Mouse (Mus musculus): Measurements from ENCODE around the gene Rpp25. TPM values are rescaled to one million over a fixed set of nuclear protein-coding genes. Genes with fewer than 3 reads are reported as not detected.
A peak's percentile ranks its signal among the peaks of the same experiment; 100 is the strongest.

Rpp25 gene
- total RNA-seq, 2 experiments from 2014 or later, result not detected

DNA sequence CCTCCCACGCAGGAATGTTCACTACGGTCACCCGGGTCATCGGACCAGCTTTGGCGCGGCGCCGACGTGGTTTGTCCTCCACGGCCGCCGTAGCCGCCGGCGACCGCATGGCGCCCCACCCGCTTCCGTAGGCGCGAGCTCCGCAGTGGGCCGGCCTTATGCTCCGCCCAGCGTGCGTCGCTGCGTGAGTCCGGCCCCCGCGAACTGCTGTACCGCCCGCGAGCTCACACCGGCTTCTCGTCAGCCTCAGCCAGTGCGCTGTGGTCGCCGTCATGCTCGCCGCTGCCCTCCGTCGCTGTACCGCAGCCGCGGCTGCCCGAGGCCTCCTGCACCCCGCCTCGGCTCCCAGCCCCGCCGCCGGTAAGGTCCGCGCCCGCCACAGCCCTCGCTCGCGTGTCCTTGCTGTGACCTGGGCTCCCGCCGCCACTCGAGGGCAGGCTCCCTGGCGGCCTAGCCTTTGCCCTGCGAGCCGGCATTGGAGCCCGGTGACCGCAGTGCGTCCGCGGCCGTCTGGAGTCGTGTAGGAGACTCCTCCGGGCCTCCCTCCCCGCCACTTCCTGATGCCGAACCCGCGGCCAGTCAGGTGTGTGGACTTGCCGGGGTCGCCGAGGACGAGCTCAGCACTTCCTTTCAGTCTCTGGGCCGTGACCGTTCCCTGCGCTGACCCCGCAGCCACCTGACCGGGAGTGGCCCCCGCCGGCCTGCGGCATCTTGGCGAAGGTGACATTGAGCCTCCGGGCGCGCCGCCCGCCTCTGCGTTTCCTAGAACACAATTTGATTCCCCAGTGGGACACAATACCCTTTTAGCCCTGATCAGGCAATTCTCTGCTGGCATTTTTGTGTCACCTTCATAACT is 17.5 kb downstream of the Rpp25 start, which contains the start of gene Cox5a:
Gene Cox5a (plus strand): TSS at position 219 of the 856 bp plus-strand sequence.
- DNase-seq (ENCODE audit: low spot score), result peak; percentile 93

DNA sequence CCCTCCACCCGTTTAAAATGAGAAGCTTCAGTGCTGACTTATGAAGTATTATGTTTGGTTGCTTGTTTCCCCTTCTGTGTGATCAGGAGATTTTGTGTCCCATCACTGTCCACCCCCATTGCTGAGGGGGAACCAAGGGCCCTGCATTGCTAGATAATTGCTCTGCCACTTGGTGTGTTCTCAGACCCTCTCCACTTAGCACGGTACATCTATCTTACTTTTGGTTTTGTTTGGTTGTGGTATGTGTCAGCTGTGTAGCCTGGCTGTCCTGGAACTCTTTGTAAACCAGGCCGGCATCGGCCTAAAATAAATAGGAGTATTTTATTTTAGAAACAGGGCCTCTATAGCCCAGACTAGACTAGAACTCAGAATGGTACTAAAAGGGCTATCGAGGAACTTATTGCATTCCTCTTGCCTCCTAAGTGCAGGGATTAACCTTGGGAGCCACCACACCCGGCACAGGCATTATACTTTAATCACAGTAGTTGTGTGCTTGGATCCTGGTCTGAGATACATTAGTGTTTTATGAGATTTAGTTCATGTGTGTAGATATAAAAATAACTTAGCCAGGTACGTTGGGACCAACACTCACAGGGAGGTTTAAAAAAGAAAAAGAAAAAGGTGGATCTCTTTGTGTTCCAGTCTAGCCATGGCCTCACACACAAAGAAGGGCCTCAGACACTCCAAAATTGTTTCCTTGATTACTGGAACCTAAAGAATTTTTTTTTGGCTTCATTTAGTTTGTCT is 18.5 kb downstream of the Rpp25 start:
- DNase-seq (ENCODE audit: low spot score), result no peak

DNA sequence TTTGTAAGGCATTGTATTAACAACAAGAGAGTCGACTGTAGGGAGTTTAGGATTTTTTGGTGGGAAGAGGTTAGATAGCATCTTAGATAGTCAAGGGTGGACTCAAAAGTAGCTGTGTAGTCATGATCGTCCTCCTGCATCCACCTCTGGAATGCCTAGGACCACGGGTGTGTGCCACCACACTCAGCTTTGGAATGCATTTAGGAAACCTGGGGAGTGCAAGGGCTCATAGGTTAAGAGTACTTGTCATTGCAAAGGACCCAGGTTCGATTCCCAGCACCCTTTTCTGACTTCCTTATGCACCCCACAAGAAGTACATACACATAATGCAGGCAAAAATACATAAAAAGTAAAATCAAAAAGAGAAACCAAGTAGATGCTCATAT is 19.0 kb downstream of the Rpp25 start:
- DNase-seq (ENCODE audit: low spot score), result no peak

DNA sequence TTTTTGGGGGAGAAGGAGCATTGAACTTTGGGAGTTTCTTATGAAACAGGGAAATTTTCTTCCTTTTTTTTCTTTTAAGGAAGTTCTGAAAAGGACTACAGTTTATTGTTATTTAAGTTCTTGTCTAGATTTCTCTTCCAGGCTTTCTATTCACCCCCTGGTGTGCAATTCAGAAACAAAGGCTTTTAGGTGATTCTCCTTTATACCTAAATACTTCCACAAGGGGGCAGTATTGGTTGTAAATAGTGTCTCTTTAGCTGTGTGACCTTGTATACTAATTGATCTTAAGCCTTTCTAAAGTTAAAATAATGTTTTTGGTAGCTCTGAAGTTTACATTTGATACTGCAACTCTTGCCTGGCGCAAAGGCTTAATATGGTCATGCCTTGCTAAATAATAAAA is 19.9 kb downstream of the Rpp25 start:
- DNase-seq (ENCODE audit: low spot score), result no peak

DNA sequence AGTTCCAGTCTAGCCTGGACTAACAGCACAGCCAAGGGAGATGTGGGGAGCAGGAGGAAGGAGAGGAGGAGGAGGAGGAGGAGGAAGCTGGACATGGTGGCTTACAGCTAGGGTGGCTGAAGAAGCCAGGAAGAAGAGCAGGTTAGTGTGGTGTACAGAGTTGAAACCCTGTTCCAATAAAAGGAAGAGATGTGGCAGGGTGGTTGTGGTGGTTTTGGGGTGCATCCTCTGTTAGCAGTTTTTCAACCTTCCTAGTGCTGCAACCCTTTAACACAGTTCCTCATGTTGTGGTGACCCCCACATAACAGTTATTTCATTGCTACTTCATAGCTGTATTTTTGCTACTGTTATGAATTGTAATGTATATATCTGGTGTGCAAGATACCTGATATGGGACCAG is 20.6 kb downstream of the Rpp25 start:
- no peak for DNase-seq (ENCODE audit: low spot score)

GRCm38 (mm10) chr9:57525516-57525915 is 21.7 kb downstream of the Rpp25 start:
- no peak for DNase-seq (ENCODE audit: low spot score)

DNA sequence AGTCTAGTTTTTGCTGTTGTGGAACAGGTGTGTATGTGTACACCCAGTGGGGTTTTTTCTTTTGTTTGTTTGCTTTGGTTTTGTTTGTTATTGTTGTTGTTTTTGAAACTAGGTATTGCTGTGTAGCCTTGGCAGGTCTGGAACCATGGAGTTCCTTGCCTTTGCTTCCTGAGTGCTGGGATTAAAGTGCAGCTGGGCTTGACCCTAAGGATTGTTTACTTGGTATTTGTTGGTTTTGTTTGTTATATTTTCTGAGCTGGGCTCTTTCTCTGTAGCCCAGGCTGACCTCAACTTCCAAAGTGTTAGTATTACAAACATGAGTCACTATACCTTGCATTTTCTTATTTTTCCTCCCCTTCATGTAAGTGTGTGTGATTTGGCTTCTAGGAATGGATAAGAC is 22.6 kb downstream of the Rpp25 start:
- no peak for DNase-seq (ENCODE audit: low spot score)

DNA sequence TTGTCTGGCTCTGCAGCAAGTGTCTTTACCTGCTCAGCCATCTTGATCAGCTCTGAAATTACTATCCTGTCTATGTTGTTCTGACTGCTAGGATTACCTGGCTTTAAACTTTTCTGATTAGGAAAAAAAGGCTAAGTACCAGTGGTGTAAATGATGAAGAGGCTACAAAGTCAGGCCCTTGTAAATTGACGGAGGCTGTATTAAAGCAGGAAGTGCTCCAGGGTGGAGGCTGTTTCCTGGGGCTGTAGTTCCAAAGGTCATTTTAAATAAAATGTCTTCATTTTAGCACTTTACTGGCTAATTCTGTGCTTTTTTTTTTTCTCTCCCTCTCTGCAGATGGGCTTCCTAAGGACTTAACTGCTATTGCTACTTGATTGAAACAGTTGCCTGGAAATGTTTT is 28.1 kb downstream of the Rpp25 start:
- DNase-seq (ENCODE audit: low spot score), result no peak

DNA sequence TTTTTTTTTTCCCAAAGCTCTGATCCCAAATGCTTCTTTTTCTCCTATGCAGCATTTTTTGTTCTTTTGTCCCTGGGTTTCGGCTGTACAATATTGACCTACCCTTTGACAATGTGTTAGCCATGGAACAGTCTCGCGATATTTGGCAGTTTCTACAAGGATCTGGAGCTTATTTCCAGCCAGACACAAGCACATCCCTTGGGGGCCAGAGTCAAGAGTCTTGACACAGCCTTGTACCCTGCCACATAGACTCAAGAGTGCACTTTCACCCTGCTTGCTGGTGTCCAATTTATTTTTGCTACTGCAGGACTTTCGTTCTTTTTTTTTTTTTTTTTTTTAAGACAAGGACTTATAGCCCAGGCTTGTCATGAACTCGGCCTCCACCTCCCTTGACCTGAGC is 32.5 kb downstream of the Rpp25 start:
- DNase-seq (ENCODE audit: low spot score), result no peak

DNA sequence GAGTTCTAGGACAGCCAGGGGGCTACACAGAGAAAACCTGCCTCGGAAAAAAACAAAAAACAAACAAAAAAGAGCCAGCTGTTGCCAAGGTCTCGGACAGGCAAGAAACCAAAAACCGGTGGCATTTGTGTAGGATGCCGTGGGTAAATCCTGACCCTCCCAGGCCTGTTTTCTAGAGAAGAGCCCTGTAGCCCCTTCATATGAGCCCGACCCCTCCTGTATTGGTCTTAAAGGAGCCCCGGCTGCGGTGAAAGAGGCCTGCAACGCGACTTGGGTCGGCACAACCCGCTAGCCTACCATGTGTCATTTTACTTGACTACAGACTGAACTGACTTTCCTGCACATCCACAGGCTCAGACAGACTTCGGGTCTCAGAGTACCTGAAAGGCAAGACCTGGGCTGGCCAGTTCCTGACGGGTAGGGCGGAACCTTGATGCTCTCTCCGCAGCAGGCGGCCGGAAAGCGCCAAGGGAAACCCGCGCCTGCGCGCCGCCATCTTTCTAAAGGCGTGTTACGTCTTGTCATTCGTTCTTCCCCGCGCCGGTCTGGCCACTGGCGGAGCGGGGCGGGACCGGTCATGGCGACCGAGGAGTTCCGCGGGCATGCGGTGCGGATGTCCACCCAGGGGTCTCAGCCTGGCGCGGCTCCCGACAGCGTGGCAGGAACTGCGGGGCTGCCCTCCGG is 33.4 kb downstream of the Rpp25 start, which contains the start of gene Fam219b:
Gene Fam219b (plus strand): TSS at position 485 of the 684 bp plus-strand sequence.
- DNase-seq (ENCODE audit: low spot score), result peak; percentile 90

DNA sequence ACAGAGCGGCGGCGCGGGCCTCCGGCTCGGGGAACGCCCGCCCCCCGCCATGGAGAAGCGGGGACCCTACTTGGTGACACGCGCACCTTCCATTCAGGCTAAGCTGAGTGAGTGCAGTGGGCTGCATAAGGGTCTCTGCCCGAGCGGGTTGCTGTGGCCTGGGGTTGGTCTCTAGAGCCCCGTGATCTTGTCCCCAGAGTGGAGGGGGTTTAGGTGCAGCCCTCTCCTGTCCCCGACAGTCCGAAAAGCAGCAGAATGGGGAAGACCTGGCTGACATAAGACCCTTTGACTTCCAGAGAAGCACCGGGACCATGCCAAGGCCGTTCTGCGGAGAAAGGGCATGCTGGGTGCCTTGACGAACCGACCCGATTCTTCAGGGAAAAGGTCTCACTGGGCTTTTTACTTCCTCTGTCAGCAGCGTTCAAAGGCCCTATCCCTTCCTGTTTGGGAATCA is 33.9 kb downstream of the Rpp25 start:
- no peak for DNase-seq (ENCODE audit: low spot score)

DNA sequence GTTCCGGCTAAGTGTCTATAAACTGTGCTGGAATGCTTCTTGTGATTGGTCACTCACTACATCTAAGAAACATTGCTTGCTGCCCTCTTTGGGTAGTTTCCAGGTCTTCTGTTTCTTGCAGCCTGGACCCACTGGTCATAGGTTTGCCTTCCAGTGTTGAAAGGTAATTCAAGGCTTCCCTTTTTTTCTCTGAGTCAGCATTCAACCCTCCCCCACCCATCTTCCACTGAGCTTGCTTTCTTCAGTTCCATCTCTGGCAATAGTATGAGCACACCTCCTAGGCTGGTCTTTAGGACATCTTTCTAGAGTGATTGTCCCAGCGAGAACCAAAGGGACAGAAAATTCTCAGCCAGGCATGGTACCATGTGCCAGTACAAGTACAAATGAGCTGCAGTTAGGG is 35.7 kb downstream of the Rpp25 start:
- DNase-seq (ENCODE audit: low spot score), result no peak

DNA sequence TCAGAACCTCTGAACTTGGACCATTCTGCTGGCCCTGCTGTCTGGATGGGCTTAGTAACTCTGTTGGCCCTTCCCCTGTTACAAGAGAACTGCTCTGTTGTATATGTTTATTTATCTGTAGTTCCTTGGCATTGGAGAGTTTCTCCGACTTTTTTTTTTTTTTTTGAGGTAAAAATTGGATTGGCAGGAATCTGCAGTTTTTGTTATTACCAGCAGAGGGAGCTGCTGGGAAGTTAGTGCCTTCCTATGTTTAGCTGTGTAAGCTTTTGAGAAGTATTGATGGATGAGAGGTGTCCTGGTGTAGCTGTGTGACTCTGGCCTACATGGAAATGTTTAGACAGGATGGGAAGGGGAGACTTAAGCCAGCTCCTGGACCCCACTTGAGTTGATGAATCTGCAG is 37.5 kb downstream of the Rpp25 start:
- peak; percentile 54 for DNase-seq (ENCODE audit: low spot score)

DNA sequence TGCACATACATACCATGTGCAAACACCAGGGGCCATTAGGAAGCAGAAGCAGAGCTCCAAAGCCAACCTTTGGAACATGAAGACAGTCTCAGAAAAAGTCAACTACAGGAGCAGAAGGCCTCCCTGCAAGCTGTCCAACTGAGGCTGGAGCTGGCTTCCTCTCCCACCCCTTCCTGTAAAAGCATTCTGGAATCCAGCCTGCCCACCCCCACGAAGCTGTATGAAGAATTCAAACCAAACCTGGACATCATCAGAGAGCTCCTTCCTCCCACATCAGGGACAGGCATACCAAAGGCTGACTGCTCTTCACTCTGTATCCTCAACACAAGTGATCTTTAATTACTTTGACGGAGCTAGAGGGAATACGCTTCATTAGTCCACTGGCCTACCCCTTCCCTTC is 40.1 kb downstream of the Rpp25 start:
- DNase-seq (ENCODE audit: low spot score), result no peak

DNA sequence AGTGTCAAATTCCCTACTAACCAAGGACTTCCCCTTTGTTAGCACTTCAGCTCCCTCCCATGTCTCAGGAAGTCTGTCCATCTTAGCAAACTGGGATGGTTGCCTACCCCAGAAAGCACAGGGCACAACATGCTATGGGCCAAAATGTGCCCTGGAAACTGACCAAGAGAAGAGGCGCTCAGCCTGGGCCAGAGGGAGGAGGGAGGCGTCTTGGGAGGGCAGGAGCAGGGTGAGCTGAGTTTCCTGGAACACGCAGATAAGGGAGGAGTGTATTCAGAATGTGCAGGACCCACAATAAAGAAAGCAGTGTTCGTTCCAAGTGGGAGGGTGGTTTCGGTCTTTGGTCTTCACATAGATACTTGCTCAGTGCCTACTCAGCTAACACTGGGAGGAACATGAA is 43.5 kb downstream of the Rpp25 start:
- peak; percentile 87 for DNase-seq (ENCODE audit: low spot score)

GRCm38 (mm10) chr9:57547869-57548268 is 44.0 kb downstream of the Rpp25 start:
- DNase-seq (ENCODE audit: low spot score), result no peak

DNA sequence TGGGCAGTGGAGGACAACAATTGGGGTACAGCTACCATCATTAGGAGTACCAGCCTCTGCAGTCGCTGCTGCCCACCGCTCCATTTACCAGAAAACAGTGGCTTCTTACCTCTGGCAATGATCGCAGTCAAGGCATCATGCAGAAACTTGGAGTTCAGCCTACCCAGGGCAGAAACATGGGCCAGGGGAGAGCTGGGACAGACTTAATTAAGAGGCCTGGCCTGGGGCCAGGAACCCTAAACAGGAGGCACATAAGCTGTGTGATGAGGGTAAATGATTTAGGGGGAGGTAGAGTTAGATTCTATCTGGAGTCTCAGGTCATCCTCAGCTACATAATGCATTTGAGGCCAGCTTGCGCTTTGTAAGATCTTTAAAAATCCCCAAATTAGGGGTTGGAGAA is 45.4 kb downstream of the Rpp25 start:
- DNase-seq (ENCODE audit: low spot score), result no peak

DNA sequence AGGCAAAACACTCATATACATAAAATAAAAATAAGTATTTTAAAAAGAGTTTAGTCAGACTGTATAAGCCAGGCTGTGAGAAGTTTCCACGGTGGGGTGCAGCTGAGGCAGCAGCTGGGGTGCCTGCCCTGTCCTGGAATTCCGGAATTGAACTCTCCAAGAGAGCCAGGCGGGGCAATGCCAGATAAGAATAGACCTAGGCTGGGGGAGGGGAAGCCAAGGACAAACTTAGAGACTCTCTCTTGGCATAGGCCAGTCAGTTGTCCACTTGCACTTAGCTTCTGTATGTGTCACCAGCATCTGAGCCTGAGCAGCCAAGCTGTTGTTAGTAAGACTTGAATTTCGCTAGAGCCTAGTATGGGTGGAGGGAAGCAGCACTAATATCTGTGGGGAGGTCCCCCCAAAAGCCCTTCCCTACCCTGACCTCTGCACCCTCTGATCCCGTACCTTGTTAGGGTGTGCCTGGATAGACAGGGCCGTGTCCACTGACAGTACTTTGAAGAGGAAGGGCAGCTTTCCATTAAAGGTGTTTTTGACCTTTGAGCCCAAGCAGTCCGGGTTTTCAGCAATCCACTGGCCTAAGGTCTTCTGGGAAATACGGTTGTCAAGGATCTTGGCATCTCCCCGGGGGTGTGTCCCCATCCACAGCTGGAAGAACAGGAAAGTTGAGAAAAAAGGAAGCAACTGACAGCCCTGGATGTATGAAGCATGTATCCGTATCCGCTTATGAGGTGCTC is 46.5 kb downstream of the Rpp25 start:
- DNase-seq (ENCODE audit: low spot score), result peak; percentile 75

GRCm38 (mm10) chr9:57552139-57552887 is 48.5 kb downstream of the Rpp25 start, which contains the start of gene Mpi:
TSS of gene Mpi (minus strand) at chr9:57552763.
- peak; percentile 76 for DNase-seq (ENCODE audit: low spot score)

DNA sequence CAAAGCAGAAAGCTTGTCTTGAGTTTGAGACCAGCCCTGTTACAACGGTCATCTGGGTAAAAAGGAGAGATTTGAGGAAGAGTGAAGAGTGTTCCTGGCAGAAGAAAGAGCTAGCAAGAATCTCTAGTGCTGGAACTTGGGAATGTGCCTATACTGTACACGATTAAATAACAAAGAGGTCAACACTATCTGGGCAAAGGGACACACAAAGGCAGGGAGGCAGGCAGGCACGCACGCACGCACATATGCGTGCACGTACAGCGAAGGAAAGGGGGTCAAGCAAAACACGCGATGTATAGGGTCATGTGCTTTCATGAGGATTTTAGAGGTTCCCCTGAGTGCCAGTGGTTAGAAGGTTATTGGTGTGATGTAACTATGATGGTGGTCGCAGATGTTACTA is 49.3 kb downstream of the Rpp25 start:
- DNase-seq (ENCODE audit: low spot score), result no peak

Data from gastrocnemius, adult 18-20 months (tissue).